In genomic region chr7:144914296-144914947, GRCm38 (mm10) we compare ENCODE assay signal across 8 mouse cellular contexts. TPM values are rescaled to one million over a fixed set of nuclear protein-coding genes. Genes with fewer than 3 reads are reported as not detected.
DNase-seq lines count a peak whose midpoint lies in the region; ATAC-seq lines count a peak whose summit lies in the region.

No protein-coding gene starts in this region.

- peaks cover 23% of the 10 kb centered on the region for H3K79me2 ChIP-seq in macrophage (ENCODE audit: inconsistent target)

- peaks cover 4 to 9% of the 10 kb centered on the region in 2 experiments; a peak in 3 of 4 replicates for H3K4me1 ChIP-seq in heart, embryonic 14.5 days (ENCODE audit: control insufficient read depth in 2 of 2, insufficient read depth in 2 of 2, low read length in 2 of 2)
- H3K4me1 ChIP-seq in forebrain, embryonic 12.5 days, result peaks cover 14% of the 10 kb centered on the region

- peak overlapping the region; percentile 68 to 75; a peak in 3 of 4 replicates for H3K27ac ChIP-seq in heart, embryonic 14.5 days (replicated peaks in 1 of 2; ENCODE audit: control insufficient read depth in 1 of 2, insufficient read depth in 1 of 2, low read depth in 2 of 2, low read length in 2 of 2)
- peak overlapping the region; percentile 90 for H3K27ac ChIP-seq in forebrain, embryonic 12.5 days
- peak overlapping the region; percentile 61 for H3K27ac ChIP-seq in macrophage

- H3K36me3 ChIP-seq in heart, embryonic 14.5 days (ENCODE audit: control insufficient read depth, insufficient read depth, low read length), result peaks cover 28% of the 10 kb centered on the region
- peaks cover 26% of the 10 kb centered on the region for H3K36me3 ChIP-seq in forebrain, embryonic 12.5 days (replicated peaks)
- peaks cover 17% of the 10 kb centered on the region; the same call in 1 of the 2 replicates for H3K36me3 ChIP-seq in macrophage (ENCODE audit: inconsistent target)
- no peaks in the 10 kb centered on the region; the same call in 1 of the 2 replicates for H3K36me3 ChIP-seq in splenic B cell, adult 2 months (ENCODE audit: control insufficient read depth, insufficient read depth, low read length, poor library complexity, severe bottlenecking)

- H3K9me3 ChIP-seq in heart, embryonic 14.5 days (ENCODE audit: control insufficient read depth, low read length), result no peaks in the 10 kb centered on the region
- H3K9me3 ChIP-seq in forebrain, embryonic 12.5 days, result no peaks in the 10 kb centered on the region

- H3K9ac ChIP-seq in heart, embryonic 14.5 days (ENCODE audit: low read length), result peak overlapping the region; percentile 86
- H3K9ac ChIP-seq in forebrain, embryonic 12.5 days, result peak overlapping the region; percentile 25; the same call in 1 of the 2 replicates

- peak; percentile 81 for ATAC-seq in heart, embryonic 14.5 days (ENCODE audit: insufficient number of reproducible peaks, insufficient read depth, low FRiP score, low read depth)
- peak; percentile 91 for ATAC-seq in forebrain, embryonic 12.5 days (ENCODE audit: low FRiP score)

- peak overlapping the region; percentile 86 for H3K4me2 ChIP-seq in heart, embryonic 14.5 days (ENCODE audit: low read length)
- H3K4me2 ChIP-seq in forebrain, embryonic 12.5 days, result peak overlapping the region; percentile 70

- no peak for DNase-seq in heart, postnatal 36 days
- DNase-seq in MEL-GATA-1-ER (ENCODE audit: extremely low read depth, low read depth), result peak; percentile 68
- peak; percentile 32 for DNase-seq in kidney, postnatal 10 days
- DNase-seq in splenic B cell, adult 2 months (ENCODE audit: low read depth, low spot score), result peak; percentile 54
- DNase-seq in spleen, adult 12 weeks (ENCODE audit: low spot score), result no peak

- peak overlapping the region; percentile 73 to 92 for H3K4me3 ChIP-seq in heart, embryonic 14.5 days (ENCODE audit: control insufficient read depth in 1 of 2, insufficient read depth in 1 of 2, low read depth in 1 of 2, low read length in 2 of 2)
- H3K4me3 ChIP-seq in forebrain, embryonic 12.5 days (replicated peaks), result peak overlapping the region; percentile 81
- peak overlapping the region; percentile 98 for H3K4me3 ChIP-seq in macrophage (ENCODE audit: inconsistent target)

- H3K27me3 ChIP-seq in heart, embryonic 14.5 days (ENCODE audit: control insufficient read depth, insufficient read depth, low read length), result no peaks in the 10 kb centered on the region
- H3K27me3 ChIP-seq in forebrain, embryonic 12.5 days, result no peaks in the 10 kb centered on the region
- H3K27me3 ChIP-seq in splenic B cell, adult 2 months (ENCODE audit: control insufficient read depth, insufficient read depth, low read length, poor library complexity, severe bottlenecking), result no peaks in the 10 kb centered on the region

- intact Hi-C loops in heart, postnatal 36 days (cut with DNase I), result no loop called here

- 7% methylated on average over 17 of the region's 17 CpGs for WGBS in heart, embryonic 14.5 days
- WGBS in forebrain, embryonic 12.5 days, result 6% methylated on average over 16 of the region's 17 CpGs
- 4% methylated on average over 12 of the region's 17 CpGs for WGBS in macrophage (ENCODE audit: missing documents)

RNA-seq across cellular contexts. Expression of gene LTO1, which starts 0.5 kb away (rescaled TPM):
- 16.1 and 19.2 TPM in 2 replicates for polyA plus RNA-seq in heart, embryonic 14.5 days (2014; fragmentation: Nextera tagmentation; extraction: Ambion mirVana)
- 10 to 100 TPM; 13.8 to 15.4 TPM for total RNA-seq in heart, postnatal 36 days (2021)
- polyA plus RNA-seq in forebrain, embryonic 12.5 days (2016; fragmentation: Nextera tagmentation; extraction: Ambion mirVana), result 32.6 and 34.0 TPM in 2 replicates
- 100 to 1,000 TPM in 6 of 26 experiments, 10 to 100 TPM in 20; 28.8 to 118 (median 75.9) TPM for total RNA-seq in macrophage (2018; cell fraction: chromatin; rRNA removed)
- total RNA-seq in macrophage (2018; cell fraction: cytosol; rRNA removed), result 10 to 100 TPM; 12.2 to 33.4 (median 25.6) TPM
- 10 to 100 TPM; 23.5 to 71.9 (median 45.9) TPM for total RNA-seq in macrophage (2018; cell fraction: nucleus; rRNA removed)
- polyA plus RNA-seq in macrophage (2018), result 35.0 to 45.0 TPM (median 40.9 TPM) in 3 replicates

RNA-seq across cellular contexts. Expression of gene Fgf15, which starts 18.1 kb away (rescaled TPM):
- not detected in 2 replicates for polyA plus RNA-seq in heart, embryonic 14.5 days (2014; fragmentation: Nextera tagmentation; extraction: Ambion mirVana)
- not detected for total RNA-seq in heart, postnatal 36 days (2021)
- polyA plus RNA-seq in forebrain, embryonic 12.5 days (2016; fragmentation: Nextera tagmentation; extraction: Ambion mirVana), result 69.9 and 94.0 TPM in 2 replicates
- not detected for total RNA-seq in macrophage (2018; cell fraction: chromatin; rRNA removed)
- total RNA-seq in macrophage (2018; cell fraction: cytosol; rRNA removed), result not detected
- not detected for total RNA-seq in macrophage (2018; cell fraction: nucleus; rRNA removed)
- not detected in 3 replicates for polyA plus RNA-seq in macrophage (2018)

RNA-seq across cellular contexts. Expression of gene Ccnd1, which starts 25.3 kb away (rescaled TPM):
- polyA plus RNA-seq in heart, embryonic 14.5 days (2014; fragmentation: Nextera tagmentation; extraction: Ambion mirVana), result 48.7 and 63.7 TPM in 2 replicates
- 10 to 100 TPM; 30.6 to 35.2 TPM for total RNA-seq in heart, postnatal 36 days (2021)
- polyA plus RNA-seq in forebrain, embryonic 12.5 days (2016; fragmentation: Nextera tagmentation; extraction: Ambion mirVana), result 214 and 257 TPM in 2 replicates
- total RNA-seq in macrophage (2018; cell fraction: chromatin; rRNA removed), result 10 to 100 TPM in 9 of 26 experiments, 1 to 10 TPM in 17; 1.3 to 29.5 (median 7.4) TPM
- 10 to 100 TPM; 24.9 to 56.2 (median 42.8) TPM for total RNA-seq in macrophage (2018; cell fraction: cytosol; rRNA removed)
- total RNA-seq in macrophage (2018; cell fraction: nucleus; rRNA removed), result 100 to 1,000 TPM in 2 of 26 experiments, 10 to 100 TPM in 18, 1 to 10 TPM in 6; 7.7 to 243 (median 23.2) TPM
- 17.6 to 482 TPM (median 57.2 TPM) in 3 replicates for polyA plus RNA-seq in macrophage (2018)

Comparison
In these comparisons a context has a peak if more than half of its experiments do, and no peak if none do; other contexts are left out.
1. DNase-seq: peak in MEL-GATA-1-ER (single experiment), kidney, postnatal 10 days (single experiment) and splenic B cell, adult 2 months (single experiment); none in heart, postnatal 36 days (0 of 2) and spleen, adult 12 weeks (single experiment).
2. RNA of gene Fgf15, which starts 18.1 kb away (polyA plus RNA-seq): 69.9 to 94.0 TPM in forebrain, embryonic 12.5 days; not detected in heart, embryonic 14.5 days and not detected in macrophage; every median in the first group is over 10 times any median in the second.
3. Peak in every context shown above with its lines, with median percentiles within 50 percentile points of each other: H3K27ac ChIP-seq and H3K4me3 ChIP-seq.